Mouse (Mus musculus): ENCODE results near the gene Fgfr2.

The Fgfr2 gene

GRCm38 (mm10) chr7:132585695-132586491 is 537.3 kb downstream of the Fgfr2 start:
- no peak for DNase-seq (ENCODE audit: low read depth, low spot score)

GRCm38 (mm10) chr7:132581441-132581840 is 541.7 kb downstream of the Fgfr2 start:
- DNase-seq (ENCODE audit: low read depth, low spot score): no peak

GRCm38 (mm10) chr7:132580511-132580910 is 542.6 kb downstream of the Fgfr2 start:
- DNase-seq (ENCODE audit: low read depth, low spot score): no peak

- DNase-seq (ENCODE audit: low read depth, low spot score): no peak
Observed at GRCm38 (mm10) chr7:132576891-132577290, 546.3 kb downstream of the Fgfr2 start.

- DNase-seq (ENCODE audit: low read depth, low spot score): peak; percentile 99
Observed at GRCm38 (mm10) chr7:132576116-132576650, 547.0 kb downstream of the Fgfr2 start, which contains the start of gene Oat. Gene Oat, minus strand, starts transcription at chr7:132576398.

- DNase-seq (ENCODE audit: low read depth, low spot score): peak; percentile 95
Observed at GRCm38 (mm10) chr7:132575623-132576022, 547.5 kb downstream of the Fgfr2 start.

- DNase-seq (ENCODE audit: low read depth, low spot score): no peak
Observed at GRCm38 (mm10) chr7:132574646-132575045, 548.5 kb downstream of the Fgfr2 start.

- no peak for DNase-seq (ENCODE audit: low read depth, low spot score)
Observed at GRCm38 (mm10) chr7:132573205-132573604, 549.9 kb downstream of the Fgfr2 start.

GRCm38 (mm10) chr7:132572738-132573137 is 550.4 kb downstream of the Fgfr2 start:
- no peak for DNase-seq (ENCODE audit: low read depth, low spot score)

GRCm38 (mm10) chr7:132571481-132571880 is 551.7 kb downstream of the Fgfr2 start:
- DNase-seq (ENCODE audit: low read depth, low spot score): no peak

- no peak for DNase-seq (ENCODE audit: low read depth, low spot score)
Observed at GRCm38 (mm10) chr7:132570071-132570470, 553.1 kb downstream of the Fgfr2 start.

- DNase-seq (ENCODE audit: low read depth, low spot score): no peak
Observed at GRCm38 (mm10) chr7:132568817-132569216, 554.3 kb downstream of the Fgfr2 start.

- no peak for DNase-seq (ENCODE audit: low read depth, low spot score)
Observed at GRCm38 (mm10) chr7:132565831-132566230, 557.3 kb downstream of the Fgfr2 start.

- peak; percentile 39 for DNase-seq (ENCODE audit: low read depth, low spot score)
Observed at GRCm38 (mm10) chr7:132559138-132559766, 563.9 kb downstream of the Fgfr2 start.

- no peak for DNase-seq (ENCODE audit: low read depth, low spot score)
Observed at GRCm38 (mm10) chr7:132558141-132558736, 564.9 kb downstream of the Fgfr2 start.

- no peak for DNase-seq (ENCODE audit: low read depth, low spot score)
Observed at GRCm38 (mm10) chr7:132556575-132556974, 566.6 kb downstream of the Fgfr2 start.

GRCm38 (mm10) chr7:132555911-132556310 is 567.2 kb downstream of the Fgfr2 start:
- DNase-seq (ENCODE audit: low read depth, low spot score): no peak

GRCm38 (mm10) chr7:132554091-132554490 is 569.1 kb downstream of the Fgfr2 start:
- DNase-seq (ENCODE audit: low read depth, low spot score): no peak

GRCm38 (mm10) chr7:132551351-132552126 is 571.6 kb downstream of the Fgfr2 start:
- DNase-seq (ENCODE audit: low read depth, low spot score): peak; percentile 96

- no peak for DNase-seq (ENCODE audit: low read depth, low spot score)
Observed at GRCm38 (mm10) chr7:132547126-132547525, 576.0 kb downstream of the Fgfr2 start.

GRCm38 (mm10) chr7:132542427-132542826 is 580.7 kb downstream of the Fgfr2 start:
- no peak for DNase-seq (ENCODE audit: low read depth, low spot score)

All from ZHBTc4 (cell line).